Mouse (Mus musculus): Measurements from ENCODE around the gene Foxn3.

- no peak for TF ChIP-seq CTCF (IDR thresholded peaks at IDR 0.05; ENCODE audit: extremely low read depth, insufficient read depth, insufficient read length, insufficient replicate concordance)
- no peak for TF ChIP-seq POLR2A (IDR thresholded peaks at IDR 0.05; ENCODE audit: low read depth, low read length)
These were observed 204.7 kb downstream of the Foxn3 start for GRCm38 (mm10) chr12:99358698-99359097.

Data from spleen, adult 2 months (tissue).